Mouse (Mus musculus) Muller cell, postnatal 12 days (primary cell): ENCODE results near the gene Khdc3.
A peak's percentile ranks its signal among the peaks of the same experiment; 100 is the strongest.
"Not testable (repeated sequence)": the region's sequence is repeated elsewhere in the genome, so short reads cannot be mapped to it uniquely, and the experiment has no call there.

Experiments
- DNase-seq: peaks from one replicate; pipeline ENCODE4 v3.0.0-alpha.2; 2015; ENCODE audit errors: inconsistent ontology term

Gene Khdc3

DNA sequence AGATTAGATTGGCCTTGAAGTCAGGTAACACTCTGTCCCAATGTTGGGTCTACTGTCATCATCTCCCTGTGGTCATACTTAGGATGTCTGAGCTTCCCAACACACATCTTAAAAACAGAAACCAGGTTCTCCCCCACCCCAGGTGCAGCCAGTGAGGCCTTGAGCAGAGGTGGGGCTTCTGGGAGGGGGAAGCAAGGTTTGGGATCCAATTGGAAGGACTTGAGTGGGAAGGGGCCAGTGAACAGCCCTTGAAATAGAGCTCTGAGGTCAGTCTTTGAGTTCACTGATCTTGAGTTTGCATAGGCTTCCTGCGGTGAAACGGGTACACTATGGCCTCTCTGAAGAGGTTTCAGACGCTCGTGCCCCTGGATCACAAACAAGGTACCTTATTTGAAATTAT, 545 bp downstream of the Khdc3 start, which contains the start of gene Gm20509:
Gene Gm20509, plus strand, starts transcription at position 290 of the 400 bp plus-strand sequence.
- DNase-seq: no peak

DNA sequence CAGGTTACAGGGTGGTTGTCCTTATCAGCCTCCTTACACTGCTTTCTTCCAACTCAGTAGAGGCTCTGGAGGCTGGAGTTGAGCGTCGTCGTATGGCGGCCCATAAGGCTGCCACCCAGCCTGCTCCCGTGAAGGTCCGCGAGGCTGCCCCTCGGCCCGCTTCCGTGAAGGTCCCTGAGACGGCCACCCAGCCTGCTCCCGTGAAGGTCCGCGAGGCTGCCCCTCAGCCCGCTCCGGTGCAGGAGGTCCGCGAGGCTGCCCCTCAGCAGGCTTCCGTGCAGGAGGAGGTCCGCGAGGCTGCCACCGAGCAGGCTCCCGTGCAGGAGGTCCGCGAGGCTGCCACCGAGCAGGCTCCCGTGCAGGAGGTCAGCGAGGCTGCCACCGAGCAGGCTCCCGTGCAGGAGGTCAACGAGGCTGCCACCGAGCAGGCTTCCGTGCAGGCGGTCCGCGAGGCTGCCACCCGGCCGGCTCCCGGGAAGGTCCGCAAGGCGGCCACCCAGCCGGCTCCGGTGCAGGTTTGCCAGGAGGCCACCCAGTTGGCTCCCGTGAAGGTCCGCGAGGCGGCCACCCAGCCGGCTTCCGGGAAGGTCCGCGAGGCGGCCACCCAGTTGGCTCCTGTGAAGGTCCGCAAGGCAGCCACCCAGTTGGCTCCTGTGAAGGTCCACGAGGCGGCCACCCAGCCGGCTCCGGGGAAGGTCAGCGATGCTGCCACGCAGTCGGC, 1.7 kb downstream of the Khdc3 start:
- peak; percentile 47 for DNase-seq

DNA sequence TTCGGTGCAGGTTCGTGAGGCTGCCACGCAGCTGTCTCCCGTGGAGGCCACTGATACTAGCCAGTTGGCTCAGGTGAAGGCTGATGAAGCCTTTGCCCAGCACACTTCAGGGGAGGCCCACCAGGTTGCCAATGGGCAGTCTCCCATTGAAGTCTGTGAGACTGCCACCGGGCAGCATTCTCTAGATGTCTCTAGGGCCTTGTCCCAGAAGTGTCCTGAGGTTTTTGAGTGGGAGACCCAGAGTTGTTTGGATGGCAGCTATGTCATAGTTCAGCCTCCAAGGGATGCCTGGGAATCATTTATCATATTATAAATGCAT, 2.2 kb downstream of the Khdc3 start:
- DNase-seq: no peak

DNA sequence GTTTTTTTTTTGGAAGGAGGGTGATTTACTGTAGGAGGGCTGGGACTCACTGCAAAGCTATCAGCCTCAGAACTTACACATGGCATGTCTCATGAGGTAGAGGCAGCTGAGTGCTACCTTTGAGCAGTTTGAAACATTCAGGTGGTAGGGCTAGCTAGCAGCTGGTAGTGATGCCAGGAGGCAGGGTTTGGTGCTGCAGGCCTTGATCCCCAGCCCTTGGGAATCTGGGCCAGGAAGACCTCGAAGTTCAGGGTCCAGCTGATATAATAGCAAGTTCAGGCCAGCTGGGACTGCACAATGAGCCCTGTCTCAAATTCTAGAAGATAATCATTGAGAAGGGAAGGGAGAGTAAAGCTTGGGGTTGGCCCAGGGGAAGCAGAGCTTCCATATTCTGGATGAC, 3.5 kb downstream of the Khdc3 start:
- DNase-seq: no peak

GRCm38 (mm10) chr9:73105771-73106170, 4.1 kb downstream of the Khdc3 start:
- DNase-seq: no peak

DNA sequence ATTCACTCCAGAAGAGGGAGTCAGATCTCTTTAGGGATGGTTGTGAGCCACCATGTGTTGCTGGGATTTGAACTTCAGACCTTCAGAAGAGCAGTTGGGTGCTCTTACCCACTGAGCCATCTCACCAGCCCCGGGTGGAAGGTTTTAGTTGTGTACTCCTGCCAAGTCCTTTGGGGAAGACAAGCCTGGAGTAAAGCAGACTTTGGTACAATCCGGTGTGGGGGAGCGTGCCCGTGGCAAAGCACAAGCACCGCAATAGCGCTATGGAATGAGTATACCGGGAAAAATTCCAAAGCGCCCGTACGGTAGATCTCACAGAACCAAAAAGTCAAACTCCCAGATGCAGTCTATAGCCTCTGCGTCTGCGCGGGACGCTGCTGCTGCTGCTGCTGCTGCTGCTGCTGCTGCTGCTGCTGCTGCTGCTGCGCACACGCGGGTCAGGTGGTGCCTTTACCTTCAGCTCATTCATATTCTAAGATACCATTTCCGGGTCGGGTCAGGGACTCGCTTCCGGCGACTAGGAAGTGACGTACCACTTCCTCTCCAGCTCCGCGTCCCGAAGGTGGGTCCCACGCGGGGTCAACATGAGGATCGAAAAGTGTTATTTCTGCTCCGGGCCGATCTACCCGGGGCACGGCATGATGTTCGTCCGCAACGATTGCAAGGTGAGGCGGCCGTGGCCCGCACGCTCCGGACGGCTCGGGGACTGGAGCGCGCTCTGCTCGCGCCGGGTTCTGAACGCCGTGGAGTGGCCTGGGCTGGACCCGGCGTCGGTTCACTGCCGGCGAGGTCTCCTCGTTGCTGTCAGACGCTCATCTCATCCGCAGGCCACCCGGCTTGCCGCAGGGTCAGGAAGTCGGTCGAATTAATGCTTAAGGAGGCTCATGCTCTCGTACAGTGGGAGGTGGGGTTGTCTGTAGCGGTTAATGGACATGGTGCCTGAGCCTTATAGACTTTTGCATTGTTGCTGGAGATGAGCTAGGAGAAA, 11.6 kb downstream of the Khdc3 start, which contains the start of gene Rsl24d1:
Gene Rsl24d1, plus strand, starts transcription at position 508 of the 988 bp plus-strand sequence.
- peak; percentile 83 for DNase-seq

GRCm38 (mm10) chr9:73116704-73117103, 15.1 kb downstream of the Khdc3 start:
- DNase-seq: not testable (repeated sequence)

DNA sequence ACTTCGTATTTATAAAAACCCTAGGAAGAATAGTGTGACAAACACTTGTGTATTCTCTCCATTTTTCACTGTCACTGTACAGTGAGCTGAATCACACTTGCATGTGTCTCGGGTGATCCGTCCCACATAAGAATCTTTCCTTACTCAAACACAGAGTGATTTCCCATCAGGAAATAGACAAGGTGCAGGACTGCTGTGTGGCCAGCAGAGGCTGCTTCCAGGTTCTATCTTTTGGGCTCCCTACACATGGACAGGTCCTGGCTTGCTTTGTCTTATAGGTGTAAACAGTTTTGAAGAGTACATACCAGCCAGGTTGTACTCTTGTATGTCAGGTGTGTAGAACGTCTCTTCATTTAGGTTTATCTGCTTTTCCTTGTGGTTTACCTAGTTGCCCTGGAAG, 16.4 kb downstream of the Khdc3 start:
- no peak for DNase-seq

GRCm38 (mm10) chr9:73121735-73122134, 20.1 kb downstream of the Khdc3 start:
- DNase-seq: no peak

GRCm38 (mm10) chr9:73125043-73125570, 23.5 kb downstream of the Khdc3 start:
- no peak for DNase-seq

- no peak for DNase-seq
These were observed 25.8 kb downstream of the Khdc3 start for GRCm38 (mm10) chr9:73127457-73127856.

DNA sequence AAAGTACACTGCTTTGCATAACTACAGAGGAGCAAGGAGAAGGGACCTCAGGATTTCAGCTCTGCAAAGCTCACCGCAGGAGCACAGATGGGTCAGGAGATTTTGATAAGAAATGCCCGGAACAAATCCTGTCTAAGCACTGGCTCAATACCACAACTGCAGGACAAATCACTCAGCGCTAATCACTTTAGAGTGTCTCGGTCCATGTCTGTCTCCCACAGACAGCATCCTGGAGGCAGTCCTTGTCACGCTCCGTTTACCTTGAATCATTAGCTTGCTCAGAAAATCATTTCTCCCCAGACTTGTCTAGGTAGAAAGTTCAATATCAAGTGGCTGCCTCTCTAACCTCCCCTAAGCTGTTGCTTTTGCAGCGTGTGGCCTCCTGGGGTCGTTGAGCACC, 28.2 kb downstream of the Khdc3 start:
- no peak for DNase-seq

GRCm38 (mm10) chr9:73130529-73130928, 28.9 kb downstream of the Khdc3 start:
- DNase-seq: no peak

DNA sequence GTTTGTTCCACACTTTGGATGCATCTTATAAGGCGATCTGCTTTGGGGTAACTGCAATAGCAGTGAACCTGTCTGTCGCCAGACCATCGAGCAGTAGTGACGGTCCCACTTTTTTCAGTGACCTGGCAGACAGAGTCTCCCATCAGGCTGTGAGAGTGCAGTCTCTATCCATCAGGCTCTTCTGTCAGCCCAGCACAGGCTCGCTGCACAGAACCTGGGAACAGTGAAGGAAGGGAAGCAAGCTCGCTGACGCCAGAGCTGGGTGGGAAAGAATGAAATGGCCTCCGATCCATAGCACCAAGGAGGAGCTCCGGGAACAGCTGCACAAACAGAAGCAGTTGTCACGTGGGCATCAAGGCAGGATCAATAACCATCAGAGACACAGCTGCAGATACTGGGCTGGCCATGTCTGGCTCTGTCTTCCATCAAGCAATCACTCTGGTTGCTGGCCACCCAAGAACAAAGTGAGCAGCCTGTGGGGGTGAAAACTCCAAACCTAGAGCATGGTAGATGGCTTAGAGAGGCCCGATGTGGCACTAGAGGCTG, 35.8 kb downstream of the Khdc3 start:
- no peak for DNase-seq
